Mouse (Mus musculus) forebrain, postnatal 0 days (tissue): ENCODE data around the gene Atp2a2. TPM values are rescaled to one million over a fixed set of nuclear protein-coding genes. Genes with fewer than 3 reads are reported as not detected.

Source experiments
- ATAC-seq: fragments of 200-750 bp; cut with Nextera tagmentation; 2 replicates; pipeline ENCODE4 v1.8.0; 2017; ENCODE audit warnings: mild to moderate bottlenecking, moderate library complexity
- DNase-seq: peaks from one replicate; pipeline ENCODE4 v3.0.0-alpha.2; 2015
- H3K27ac ChIP-seq: fragments of 300-500 bp; sonication (generic); 2 replicates; pipeline ENCODE4 v1.5.1; 2014; ENCODE audit warnings: low read depth, mild to moderate bottlenecking, antibody characterized with exemption, low read length, moderate library complexity, mixed read lengths
- H3K27me3 ChIP-seq: fragments of 300-500 bp; sonication (generic); 2 replicates; pipeline ENCODE4 v1.6.1; 2014; ENCODE audit warnings: mild to moderate bottlenecking, low read length, mixed read lengths; ENCODE audit not compliant: insufficient read depth
- H3K36me3 ChIP-seq: fragments of 300-500 bp; sonication (generic); 2 replicates; pipeline ENCODE4 v1.6.1; 2014; ENCODE audit warnings: mild to moderate bottlenecking, moderate library complexity; ENCODE audit not compliant: insufficient read depth
- H3K4me1 ChIP-seq: fragments of 300-500 bp; sonication (generic); 2 replicates; pipeline ENCODE4 v1.6.1; 2014; ENCODE audit warnings: antibody characterized with exemption; ENCODE audit not compliant: insufficient read depth
- H3K4me2 ChIP-seq: fragments of 300-500 bp; sonication (generic); 2 replicates; pipeline ENCODE4 v1.6.1; 2014; ENCODE audit warnings: low read depth, mild to moderate bottlenecking, moderate library complexity
- H3K4me3 ChIP-seq: fragments of 300-500 bp; sonication (generic); 2 replicates; pipeline ENCODE4 v1.5.1; 2014; ENCODE audit warnings: low read depth, low read length, mixed read lengths
- H3K9ac ChIP-seq: fragments of 300-500 bp; sonication (generic); 2 replicates; pipeline ENCODE4 v1.6.1; 2014; ENCODE audit warnings: mild to moderate bottlenecking
- H3K9me3 ChIP-seq: fragments of 300-500 bp; sonication (generic); 2 replicates; pipeline ENCODE4 v1.6.1; 2016; ENCODE audit warnings: low read length
- CTCF ChIP-seq: sonication (generic); IDR thresholded peaks from 2 replicates; pipeline ENCODE4 v1.5.1; 2016; ENCODE audit warnings: antibody characterized with exemption, control low read depth, low read depth
- WGBS: fragments of 180-500 bp; shearing (Covaris S2); extraction: QIAGEN DNeasy Blood & Tissue Kit; methylation state at CpG from one replicate; pipeline ENCODE4 v1.1.7; 2014; 5-methylcytosine and 5-hydroxymethylcytosine counted together
- polyA plus RNA-seq: library from polyadenylated mRNA; unstranded; fragments of >200 nt; fragmentation: Nextera tagmentation; extraction: Ambion mirVana; gene quantifications from 2 replicates; pipeline ENCODE4 v1.2.1, GENCODE M21; 2015
- total RNA-seq: library from RNA; depleted of rRNA; stranded (reverse); fragments of >200 nt; gene quantifications from 2 replicates; pipeline ENCODE4 v1.2.3, GENCODE M21; 2014; rRNA removed

Gene Atp2a2
- total and polyA plus RNA-seq, 2 experiments from 2014 or later = 37.2 to 178 TPM

- Histone ChIP-seq H3K27ac (no peak overlapping the region), H3K4me3 (no peak overlapping the region), H3K4me1 (no peaks in the 10 kb centered on the region), H3K4me2 (no peak overlapping the region), H3K36me3 (no peaks in the 10 kb centered on the region), H3K27me3 (no peaks in the 10 kb centered on the region), H3K9ac (no peak overlapping the region), H3K9me3 (no peaks in the 10 kb centered on the region)
- 82% methylated on average over 5 of the region's 5 CpGs for WGBS
- ATAC-seq = no peak
- no peak for DNase-seq
- TF ChIP-seq CTCF = no peak
These were observed 87.7 kb downstream of the Atp2a2 start for GRCm38 (mm10) chr5:122414351-122414750.

GRCm38 (mm10) chr5:122412826-122413225 lies 89.2 kb downstream of the Atp2a2 start:
- H3K9me3 ChIP-seq = no peaks in the 10 kb centered on the region
- H3K4me3 ChIP-seq = no peak overlapping the region
- H3K36me3 ChIP-seq = 0 out of 2 replicates have a peak, but pooled peaks cover under 1% of the 10 kb centered on the region
- no peak for DNase-seq
- no peak for TF ChIP-seq CTCF
- no peak for ATAC-seq
- H3K4me2 ChIP-seq = no peak overlapping the region
- H3K27me3 ChIP-seq = no peaks in the 10 kb centered on the region
- no peak overlapping the region for H3K27ac ChIP-seq
- no peak overlapping the region for H3K9ac ChIP-seq
- WGBS = 70% methylated on average over 6 of the region's 6 CpGs
- H3K4me1 ChIP-seq = no peaks in the 10 kb centered on the region

GRCm38 (mm10) chr5:122411892-122412291 lies 90.1 kb downstream of the Atp2a2 start:
- 86% methylated on average over 5 of the region's 5 CpGs for WGBS
- TF ChIP-seq CTCF = no peak
- no peak overlapping the region for H3K4me2 ChIP-seq
- no peak overlapping the region for H3K4me3 ChIP-seq
- no peaks in the 10 kb centered on the region for H3K27me3 ChIP-seq
- DNase-seq = no peak
- no peak for ATAC-seq
- peaks cover 9% of the 10 kb centered on the region; the same call in 1 of the 2 replicates for H3K36me3 ChIP-seq
- H3K9ac ChIP-seq = no peak overlapping the region
- H3K4me1 ChIP-seq = no peaks in the 10 kb centered on the region
- H3K27ac ChIP-seq = no peak overlapping the region
- no peaks in the 10 kb centered on the region for H3K9me3 ChIP-seq

- no peak overlapping the region for H3K4me2 ChIP-seq
- H3K36me3 ChIP-seq = peaks cover 29% of the 10 kb centered on the region
- no peak overlapping the region for H3K9ac ChIP-seq
- ATAC-seq = no peak
- 87% methylated on average over 19 of the region's 19 CpGs for WGBS
- H3K9me3 ChIP-seq = no peaks in the 10 kb centered on the region
- no peak; the same call in 1 of the 2 replicates for TF ChIP-seq CTCF
- H3K27me3 ChIP-seq = no peaks in the 10 kb centered on the region
- no peak overlapping the region for H3K4me3 ChIP-seq
- DNase-seq = no peak
- H3K27ac ChIP-seq = no peak overlapping the region
- no peaks in the 10 kb centered on the region for H3K4me1 ChIP-seq
These were observed 92.1 kb downstream of the Atp2a2 start for GRCm38 (mm10) chr5:122409692-122410645.

- Histone ChIP-seq H3K4me1 (no peaks in the 10 kb centered on the region), H3K4me2 (no peak overlapping the region), H3K27ac (no peak overlapping the region), H3K27me3 (no peaks in the 10 kb centered on the region), H3K36me3 (peaks cover 64% of the 10 kb centered on the region), H3K9me3 (no peaks in the 10 kb centered on the region), H3K9ac (no peak overlapping the region), H3K4me3 (no peak overlapping the region)
- WGBS = 96% methylated on average over 10 of the region's 10 CpGs
- DNase-seq (no peak), ATAC-seq (no peak)
- no peak for TF ChIP-seq CTCF
These were observed 96.5 kb downstream of the Atp2a2 start for GRCm38 (mm10) chr5:122405537-122405936.

Other genes with a start within 250 kb of the Atp2a2 start
- gene Tctn1, start 237.8 kb downstream of the Atp2a2 start, total RNA-seq = 20.3 and 31.2 TPM in 2 replicates
- 2.9 and 4.3 TPM in 2 replicates for gene Tctn1, start 237.8 kb downstream of the Atp2a2 start, polyA plus RNA-seq
- gene Pptc7, start 217.9 kb downstream of the Atp2a2 start, total RNA-seq = 14.8 and 18.3 TPM in 2 replicates
- 4.2 and 6.7 TPM in 2 replicates for gene Pptc7, start 217.9 kb downstream of the Atp2a2 start, polyA plus RNA-seq
- gene Rad9b, start 148.0 kb downstream of the Atp2a2 start, total RNA-seq = 16.4 and 20.0 TPM in 2 replicates
- gene Rad9b, start 148.0 kb downstream of the Atp2a2 start, polyA plus RNA-seq = 14.1 and 14.6 TPM in 2 replicates
- gene Vps29, start 147.9 kb downstream of the Atp2a2 start, total RNA-seq = 142 and 157 TPM in 2 replicates
- gene Vps29, start 147.9 kb downstream of the Atp2a2 start, polyA plus RNA-seq = 364 and 391 TPM in 2 replicates
- gene Gpn3, start 130.3 kb downstream of the Atp2a2 start, total RNA-seq = 31.2 and 37.6 TPM in 2 replicates
- 41.0 and 44.2 TPM in 2 replicates for gene Gpn3, start 130.3 kb downstream of the Atp2a2 start, polyA plus RNA-seq
- gene Fam216a, start 129.9 kb downstream of the Atp2a2 start, total RNA-seq = 136 and 141 TPM in 2 replicates
- 147 and 150 TPM in 2 replicates for gene Fam216a, start 129.9 kb downstream of the Atp2a2 start, polyA plus RNA-seq
- gene Arpc3, start 110.3 kb downstream of the Atp2a2 start, total RNA-seq = 234 and 357 TPM in 2 replicates
- gene Arpc3, start 110.3 kb downstream of the Atp2a2 start, polyA plus RNA-seq = 171 and 225 TPM in 2 replicates
- gene Anapc7, start 80.5 kb downstream of the Atp2a2 start, total RNA-seq = 30.2 and 33.0 TPM in 2 replicates
- gene Anapc7, start 80.5 kb downstream of the Atp2a2 start, polyA plus RNA-seq = 37.5 and 42.0 TPM in 2 replicates
- 46.0 and 48.1 TPM in 2 replicates for gene Ift81, start 112.3 kb upstream of the Atp2a2 start, total RNA-seq
- 62.9 and 67.0 TPM in 2 replicates for gene Ift81, start 112.3 kb upstream of the Atp2a2 start, polyA plus RNA-seq
- 6.0 and 7.2 TPM in 2 replicates for gene P2rx7, start 141.7 kb upstream of the Atp2a2 start, total RNA-seq
- 1.9 and 2.7 TPM in 2 replicates for gene P2rx7, start 141.7 kb upstream of the Atp2a2 start, polyA plus RNA-seq
- gene P2rx4, start 205.3 kb upstream of the Atp2a2 start, total RNA-seq = 13.2 and 13.6 TPM in 2 replicates
- gene P2rx4, start 205.3 kb upstream of the Atp2a2 start, polyA plus RNA-seq = 10.0 and 11.2 TPM in 2 replicates